In the genomic region with DNA sequence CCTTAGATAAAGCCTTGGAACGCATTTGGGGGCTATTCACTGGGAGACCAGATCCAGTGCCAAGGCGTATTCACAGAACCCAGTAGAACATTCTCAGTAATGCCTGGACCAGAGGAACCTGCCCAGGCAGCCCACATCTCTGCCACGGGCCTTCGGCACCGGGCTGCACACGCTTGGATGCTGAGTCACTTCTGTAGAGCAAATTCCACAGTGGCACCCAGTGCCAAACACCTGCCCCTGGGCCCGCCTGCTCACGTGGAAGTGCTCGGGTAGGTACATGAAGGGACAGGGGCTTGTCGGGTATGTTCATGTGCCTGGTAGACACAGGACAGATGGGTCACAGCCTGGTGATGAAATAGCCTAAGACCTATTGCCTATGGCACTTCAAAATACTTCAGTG, we compare ENCODE assay signal across 25 mouse cellular contexts.
"Had no signal": no experiment of that assay in that cellular context is flagged by ENCODE, and none has a peak within 500 bp of the region (broad histone marks: within the 10 kb centered on the region; RNA-seq: fewer than 3 reads in every experiment).

No protein-coding gene starts in this region.

- H3K4me3 ChIP-seq: layer of hippocampus, adult 2 months; limb, embryonic 10.5 days; limb, embryonic 13.5 days; liver, embryonic 12.5 days; liver, embryonic 15.5 days; lung, embryonic 15.5 days; megakaryocyte, embryonic 14.5 days; midbrain, embryonic 13.5 days; myocyte; neural tube, embryonic 13.5 days had no signal

- DNase-seq: kidney, adult 18-20 months; kidney, adult 9 months; kidney, postnatal 25 days; layer of hippocampus, adult 9-11 months; liver; lung, adult 18-20 months; lung, postnatal 10 days; lung, postnatal 36 days; retina, postnatal 1 day; thymus, adult 2 months; thymus, postnatal 14 days; thymus, postnatal 4 days had no signal

- ATAC-seq: inflammation-experienced regulatory T-cells, adult 6 months; intestine, embryonic 16.5 days; liver, embryonic 12.5 days; midbrain, embryonic 13.5 days; midbrain, embryonic 16.5 days had no signal

- H3K9ac ChIP-seq: limb, embryonic 13.5 days; liver, embryonic 12.5 days; liver, embryonic 15.5 days; lung, embryonic 15.5 days; midbrain, embryonic 13.5 days; neural tube, embryonic 13.5 days had no signal

- H3K9me3 ChIP-seq: limb, embryonic 10.5 days; limb, embryonic 13.5 days; liver, embryonic 12.5 days; liver, embryonic 15.5 days; lung, embryonic 15.5 days; megakaryocyte, embryonic 14.5 days; midbrain, embryonic 13.5 days; neural tube, embryonic 13.5 days had no signal

- H3K36me3 ChIP-seq: limb, embryonic 10.5 days; limb, embryonic 13.5 days; liver, embryonic 12.5 days; liver, embryonic 15.5 days; lung, embryonic 15.5 days; midbrain, embryonic 13.5 days; neural tube, embryonic 13.5 days had no signal

- H3K4me1 ChIP-seq: limb, embryonic 10.5 days; liver, embryonic 12.5 days; liver, embryonic 15.5 days; megakaryocyte, embryonic 14.5 days; midbrain, embryonic 13.5 days; neural tube, embryonic 13.5 days had no signal

- H3K27ac ChIP-seq: layer of hippocampus, adult 2 months; limb, embryonic 10.5 days; limb, embryonic 13.5 days; liver, embryonic 12.5 days; liver, embryonic 15.5 days; lung, embryonic 15.5 days; midbrain, embryonic 13.5 days; neural tube, embryonic 13.5 days had no signal

- H3K27me3 ChIP-seq: limb, embryonic 13.5 days; liver, embryonic 12.5 days; liver, embryonic 15.5 days; lung, embryonic 15.5 days; midbrain, embryonic 13.5 days; neural tube, embryonic 13.5 days had no signal

- H3K4me2 ChIP-seq: limb, embryonic 13.5 days; liver, embryonic 12.5 days; liver, embryonic 15.5 days; lung, embryonic 15.5 days; midbrain, embryonic 13.5 days; neural tube, embryonic 13.5 days had no signal
